Mouse (Mus musculus) heart, postnatal 25 days (tissue): ENCODE data around the gene Naa50. TPM values are rescaled to one million over a fixed set of nuclear protein-coding genes. Genes with fewer than 3 reads are reported as not detected.
A peak's percentile ranks its signal among the peaks of the same experiment; 100 is the strongest.

Experiments used
- DNase-seq: peaks from one replicate; pipeline ENCODE4 v3.0.0; 2022; ENCODE audit warnings: low spot score
- intact Hi-C: fragments of 180-260 bp; cut with DNase I; formaldehyde crosslinking; loops from one replicate; pipeline ENCODE4 v1.15.1; 2025
- total RNA-seq, 2 experiments: library from RNA; stranded (reverse); gene quantifications; 2 replicates each; pipeline ENCODE4 v1.2.3; 2021

The Naa50 gene
- 10 to 100 TPM; 56.0 to 60.1 TPM for total RNA-seq

GRCm38 (mm10) chr16:44139536-44140185 is at the start of gene Naa50, which contains the start of gene Atp6v1a:
Gene Naa50 (plus strand): TSS chr16:44139830.
Gene Atp6v1a (minus strand): TSS chr16:44139705.
- intact Hi-C loops, result loop anchor here (1.0 to 10.0 kb wide), 3 partner anchors 33 to 245 kb away; partner anchors contain the start of gene Spice1
- peak; percentile 78 for DNase-seq

- intact Hi-C loops, result no loop called here
- no peak for DNase-seq
These were observed 40.3 kb upstream of the Naa50 start for GRCm38 (mm10) chr16:44099377-44099776.

GRCm38 (mm10) chr16:44101181-44101710 is 38.4 kb upstream of the Naa50 start:
- intact Hi-C loops, result loop anchor here (5.0 kb wide), 1 partner anchor 46 kb away; no protein-coding TSS in a partner anchor

GRCm38 (mm10) chr16:44102925-44103324 is 36.7 kb upstream of the Naa50 start:
- no peak for DNase-seq
- intact Hi-C loops, result loop anchor here (5.0 kb wide), 1 partner anchor 44 kb away; no protein-coding TSS in a partner anchor

More at GRCm38 (mm10) chr16:44101181-44101710, 38.4 kb upstream of the Naa50 start:
- DNase-seq, result no peak

- no peak for DNase-seq
- intact Hi-C loops, result loop anchor here (5.0 kb wide), 1 partner anchor 43 kb away; no protein-coding TSS in a partner anchor
These were observed 35.5 kb upstream of the Naa50 start for GRCm38 (mm10) chr16:44103806-44104766.

- DNase-seq, result no peak
- intact Hi-C loops, result no loop called here
These were observed 34.4 kb upstream of the Naa50 start for GRCm38 (mm10) chr16:44105211-44105610.

GRCm38 (mm10) chr16:44109002-44109401 is 30.6 kb upstream of the Naa50 start:
- DNase-seq, result no peak
- intact Hi-C loops, result no loop called here

- no peak for DNase-seq
- intact Hi-C loops, result no loop called here
These were observed 19.7 kb upstream of the Naa50 start for GRCm38 (mm10) chr16:44119753-44120501.

GRCm38 (mm10) chr16:44122122-44122521 is 17.5 kb upstream of the Naa50 start:
- DNase-seq, result no peak
- intact Hi-C loops, result no loop called here

- DNase-seq, result no peak
- intact Hi-C loops, result no loop called here
These were observed 17.1 kb upstream of the Naa50 start for GRCm38 (mm10) chr16:44122574-44122973.

- DNase-seq, result no peak
- intact Hi-C loops, result no loop called here
These were observed 16.5 kb upstream of the Naa50 start for GRCm38 (mm10) chr16:44122982-44123725.

- intact Hi-C loops, result no loop called here
- no peak for DNase-seq
These were observed 15.8 kb upstream of the Naa50 start for GRCm38 (mm10) chr16:44123786-44124185.

- intact Hi-C loops, result no loop called here
- DNase-seq, result no peak
These were observed 14.9 kb upstream of the Naa50 start for GRCm38 (mm10) chr16:44124713-44125112.

GRCm38 (mm10) chr16:44125436-44125835 is 14.2 kb upstream of the Naa50 start:
- intact Hi-C loops, result no loop called here
- DNase-seq, result no peak

- intact Hi-C loops, result no loop called here
- no peak for DNase-seq
These were observed 13.2 kb upstream of the Naa50 start for GRCm38 (mm10) chr16:44126437-44126836.

GRCm38 (mm10) chr16:44132300-44132699 is 7.3 kb upstream of the Naa50 start:
- intact Hi-C loops, result loop anchor here (10.0 kb wide), 1 partner anchor 237 kb away; no protein-coding TSS in a partner anchor
- no peak for DNase-seq

GRCm38 (mm10) chr16:44133187-44133586 is 6.4 kb upstream of the Naa50 start:
- intact Hi-C loops, result loop anchor here (10.0 kb wide), 1 partner anchor 238 kb away; no protein-coding TSS in a partner anchor

GRCm38 (mm10) chr16:44136511-44137021 is 3.1 kb upstream of the Naa50 start:
- no peak for DNase-seq
- intact Hi-C loops, result loop anchor here (10.0 kb wide), 1 partner anchor 242 kb away; no protein-coding TSS in a partner anchor

More at GRCm38 (mm10) chr16:44133187-44133586, 6.4 kb upstream of the Naa50 start:
- no peak for DNase-seq
